Mouse (Mus musculus): ENCODE data around the gene Dnajc4. TPM values are rescaled to one million over a fixed set of nuclear protein-coding genes. Genes with fewer than 3 reads are reported as not detected.

Dnajc4 gene
- total and polyA plus RNA-seq, 3 experiments, result 11.6 to 29.4 (median 24.3) TPM

- Histone ChIP-seq H3K36me3 (replicated peaks) (peaks cover 91% of the 10 kb centered on the region), H3K4me1 (ENCODE audit: insufficient read depth, low read depth, low read length) (peaks cover 32% of the 10 kb centered on the region), H3K27me3 (ENCODE audit: insufficient read depth, low read length) (no peaks in the 10 kb centered on the region), H3K4me3 (ENCODE audit: low read depth, low read length) (no peak overlapping the region), H3K9me3 (replicated peaks) (no peaks in the 10 kb centered on the region)
- ATAC-seq (ENCODE audit: extremely low read depth, insufficient number of reproducible peaks, low FRiP score, poor library complexity, severe bottlenecking) (no peak), DNase-seq (ENCODE audit: low spot score) (no peak)
- no peak for TF ChIP-seq POLR2AphosphoS5 (IDR thresholded peaks at IDR 0.05; ENCODE audit: insufficient replicate concordance, low read depth, low read length)
- TF ChIP-seq TAL1 (conservative IDR thresholded peaks at IDR 0.05; ENCODE audit: low read depth, low read length), result no peak
- no peak for TF ChIP-seq CTCF (IDR thresholded peaks at IDR 0.05; ENCODE audit: low read depth, low read length)
- TF ChIP-seq GATA2 (IDR thresholded peaks at IDR 0.05; ENCODE audit: borderline replicate concordance, low read depth, low read length), result no peak
- no peak for TF ChIP-seq GATA1 (IDR thresholded peaks at IDR 0.05; ENCODE audit: borderline replicate concordance, low read length)
Measured at GRCm38 (mm10) chr19:7034006-7034405, 41.6 kb upstream of the Dnajc4 start.

- H3K9me3 ChIP-seq (replicated peaks), result no peaks in the 10 kb centered on the region
- no peak for DNase-seq (ENCODE audit: low spot score)
- H3K27me3 ChIP-seq (ENCODE audit: insufficient read depth, low read length), result no peaks in the 10 kb centered on the region
- peaks cover 97% of the 10 kb centered on the region for H3K36me3 ChIP-seq (replicated peaks)
- H3K4me1 ChIP-seq (ENCODE audit: insufficient read depth, low read depth, low read length), result peaks cover 4% of the 10 kb centered on the region; the same call in 1 of the 2 replicates
- TF ChIP-seq TAL1 (conservative IDR thresholded peaks at IDR 0.05; ENCODE audit: low read depth, low read length) (no peak), GATA2 (IDR thresholded peaks at IDR 0.05; ENCODE audit: borderline replicate concordance, low read depth, low read length) (no peak), POLR2AphosphoS5 (IDR thresholded peaks at IDR 0.05; ENCODE audit: insufficient replicate concordance, low read depth, low read length) (no peak), GATA1 (IDR thresholded peaks at IDR 0.05; ENCODE audit: borderline replicate concordance, low read length) (no peak), CTCF (IDR thresholded peaks at IDR 0.05; ENCODE audit: low read depth, low read length) (no peak)
- ATAC-seq (ENCODE audit: extremely low read depth, insufficient number of reproducible peaks, low FRiP score, poor library complexity, severe bottlenecking), result no peak
- no peak overlapping the region for H3K4me3 ChIP-seq (ENCODE audit: low read depth, low read length)
Measured at GRCm38 (mm10) chr19:7029531-7029930, 37.2 kb upstream of the Dnajc4 start.

- H3K4me3 ChIP-seq (ENCODE audit: low read depth, low read length), result no peak overlapping the region; the same call in 1 of the 2 replicates
- no peaks in the 10 kb centered on the region for H3K9me3 ChIP-seq (replicated peaks)
- no peaks in the 10 kb centered on the region for H3K27me3 ChIP-seq (ENCODE audit: insufficient read depth, low read length)
- DNase-seq (ENCODE audit: low spot score) (peak; percentile 58), ATAC-seq (ENCODE audit: extremely low read depth, insufficient number of reproducible peaks, low FRiP score, poor library complexity, severe bottlenecking) (peak; percentile 45)
- H3K36me3 ChIP-seq (replicated peaks), result peaks cover 98% of the 10 kb centered on the region
- H3K4me1 ChIP-seq (ENCODE audit: insufficient read depth, low read depth, low read length), result peaks cover 56% of the 10 kb centered on the region
- TF ChIP-seq POLR2AphosphoS5 (IDR thresholded peaks at IDR 0.05; ENCODE audit: insufficient replicate concordance, low read depth, low read length) (no peak), CTCF (IDR thresholded peaks at IDR 0.05; ENCODE audit: low read depth, low read length) (peak; percentile 39; the same call in 1 of the 2 replicates)
Measured at GRCm38 (mm10) chr19:7020224-7020641, 27.9 kb upstream of the Dnajc4 start.

GRCm38 (mm10) chr19:7019191-7019590 lies 26.8 kb upstream of the Dnajc4 start, which contains the start of gene Fermt3:
Fermt3 (minus strand) TSS chr19:7019469.
- Histone ChIP-seq H3K27me3 (ENCODE audit: insufficient read depth, low read length) (no peaks in the 10 kb centered on the region), H3K36me3 (replicated peaks) (peaks cover 95% of the 10 kb centered on the region), H3K4me1 (ENCODE audit: insufficient read depth, low read depth, low read length) (peaks cover 61% of the 10 kb centered on the region), H3K4me3 (ENCODE audit: low read depth, low read length) (peak within 1 kb of the TSS; percentile 67), H3K9me3 (replicated peaks) (no peaks in the 10 kb centered on the region)
- peak; percentile 71 for ATAC-seq (ENCODE audit: extremely low read depth, insufficient number of reproducible peaks, low FRiP score, poor library complexity, severe bottlenecking)
- DNase-seq (ENCODE audit: low spot score), result peak; percentile 73
- TF ChIP-seq TAL1 (conservative IDR thresholded peaks at IDR 0.05; ENCODE audit: low read depth, low read length), result no peak
- TF ChIP-seq POLR2AphosphoS5 (IDR thresholded peaks at IDR 0.05; ENCODE audit: insufficient replicate concordance, low read depth, low read length), result no peak
- TF ChIP-seq GATA1 (IDR thresholded peaks at IDR 0.05; ENCODE audit: borderline replicate concordance, low read length), result no peak
- TF ChIP-seq CTCF (IDR thresholded peaks at IDR 0.05; ENCODE audit: low read depth, low read length), result no peak
- TF ChIP-seq GATA2 (IDR thresholded peaks at IDR 0.05; ENCODE audit: borderline replicate concordance, low read depth, low read length), result no peak

- Histone ChIP-seq H3K4me3 (ENCODE audit: low read depth, low read length) (peak overlapping the region; percentile 67), H3K9me3 (replicated peaks) (no peaks in the 10 kb centered on the region), H3K27me3 (ENCODE audit: insufficient read depth, low read length) (no peaks in the 10 kb centered on the region), H3K36me3 (replicated peaks) (peaks cover 95% of the 10 kb centered on the region), H3K4me1 (ENCODE audit: insufficient read depth, low read depth, low read length) (peaks cover 61% of the 10 kb centered on the region)
- no peak for ATAC-seq (ENCODE audit: extremely low read depth, insufficient number of reproducible peaks, low FRiP score, poor library complexity, severe bottlenecking)
- TF ChIP-seq POLR2AphosphoS5 (IDR thresholded peaks at IDR 0.05; ENCODE audit: insufficient replicate concordance, low read depth, low read length) (no peak), GATA1 (IDR thresholded peaks at IDR 0.05; ENCODE audit: borderline replicate concordance, low read length) (no peak)
- peak; percentile 14 for DNase-seq (ENCODE audit: low spot score)
Measured at GRCm38 (mm10) chr19:7018546-7018945, 26.2 kb upstream of the Dnajc4 start.

- peaks cover 95% of the 10 kb centered on the region for H3K36me3 ChIP-seq (replicated peaks)
- no peaks in the 10 kb centered on the region for H3K27me3 ChIP-seq (ENCODE audit: insufficient read depth, low read length)
- H3K4me1 ChIP-seq (ENCODE audit: insufficient read depth, low read depth, low read length), result peaks cover 58% of the 10 kb centered on the region
- H3K4me3 ChIP-seq (ENCODE audit: low read depth, low read length), result peak overlapping the region; percentile 67
- DNase-seq (ENCODE audit: low spot score) (peak; percentile 55), ATAC-seq (ENCODE audit: extremely low read depth, insufficient number of reproducible peaks, low FRiP score, poor library complexity, severe bottlenecking) (peak; percentile 59)
- no peaks in the 10 kb centered on the region for H3K9me3 ChIP-seq (replicated peaks)
- TF ChIP-seq CTCF (IDR thresholded peaks at IDR 0.05; ENCODE audit: low read depth, low read length) (no peak), POLR2AphosphoS5 (IDR thresholded peaks at IDR 0.05; ENCODE audit: insufficient replicate concordance, low read depth, low read length) (no peak), TAL1 (conservative IDR thresholded peaks at IDR 0.05; ENCODE audit: low read depth, low read length) (no peak), GATA1 (IDR thresholded peaks at IDR 0.05; ENCODE audit: borderline replicate concordance, low read length) (no peak)
Measured at GRCm38 (mm10) chr19:7017541-7018457, 25.4 kb upstream of the Dnajc4 start.
